Mouse (Mus musculus): Measurements from ENCODE around the gene Smad1. TPM values are rescaled to one million over a fixed set of nuclear protein-coding genes. Genes with fewer than 3 reads are reported as not detected.

Gene Smad1
- total RNA-seq (2023) = 18.4 TPM

DNA sequence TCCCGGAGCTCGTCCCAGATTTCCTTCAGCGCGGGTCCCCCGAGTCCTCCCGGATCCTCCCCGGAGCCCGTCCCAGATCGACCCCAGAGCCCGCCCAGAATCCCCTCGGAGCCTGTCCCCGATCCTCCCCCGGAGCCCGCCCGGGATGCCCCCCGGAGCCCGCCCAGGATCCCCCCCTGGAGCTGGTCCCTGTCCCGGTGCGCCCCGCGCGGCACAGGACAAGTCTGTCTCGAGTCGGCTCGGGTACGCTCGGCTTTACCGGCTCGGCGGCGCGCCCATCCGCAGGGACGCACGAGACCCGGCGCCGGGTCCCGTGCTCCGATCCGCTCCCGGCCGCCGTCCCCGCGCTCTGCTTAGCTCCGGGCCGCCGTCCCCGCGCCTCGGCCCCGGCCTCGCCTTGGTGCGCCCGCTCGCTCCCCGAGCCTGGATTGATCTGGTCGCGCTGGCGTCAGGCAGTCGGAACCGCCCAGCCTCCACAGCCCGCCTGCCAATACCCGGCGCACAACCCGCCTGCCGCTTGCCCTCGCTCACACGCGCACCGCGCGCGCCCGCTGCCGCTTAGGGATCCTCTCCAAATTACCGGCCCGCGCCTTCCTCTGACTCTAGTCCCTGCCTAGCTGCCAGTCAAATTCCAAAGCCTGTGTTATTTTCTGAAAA is at the start of gene Smad1:
Gene Smad1 (minus strand): TSS at position 525 of the 657 bp plus-strand sequence.

DNA sequence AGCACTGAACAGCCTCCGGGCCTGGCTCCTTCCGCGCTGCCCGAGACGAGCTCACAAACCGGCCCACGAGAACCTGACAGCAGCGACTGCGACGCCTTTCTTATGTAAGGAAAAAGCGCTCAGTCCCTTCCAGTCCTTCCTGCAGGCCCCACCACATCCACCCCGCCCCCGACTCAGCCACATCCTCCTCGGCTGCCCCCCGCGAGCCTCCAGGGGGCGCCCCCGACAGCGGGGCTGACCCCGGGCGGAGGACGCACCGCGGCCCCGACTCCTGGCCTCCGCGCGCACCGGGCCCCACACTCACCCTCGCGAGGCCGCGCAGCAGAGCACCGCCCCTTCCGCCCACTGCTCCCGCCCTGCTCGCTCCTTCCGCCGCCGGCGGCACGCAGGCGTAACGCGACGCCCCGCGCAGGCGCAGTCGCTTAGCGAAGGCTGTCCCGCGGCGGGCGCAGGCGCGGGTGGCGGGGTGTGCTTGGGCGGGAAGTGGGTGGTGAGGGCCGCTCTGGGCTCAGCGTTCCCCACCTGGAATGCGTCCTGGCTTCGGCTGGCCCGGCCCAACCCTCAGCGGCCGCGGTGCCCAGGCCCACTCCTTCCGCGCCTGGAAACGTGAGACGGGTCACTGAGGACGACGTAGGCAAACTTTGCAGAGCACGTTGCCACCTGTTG is 104.6 kb downstream of the Smad1 start, which contains the start of gene Mmaa:
Gene Mmaa (minus strand): TSS at position 328 of the 666 bp plus-strand sequence.

Other genes starting within 250 kb of the Smad1 start
- not detected for gene 1700011L22Rik, start 150.9 kb downstream of the Smad1 start, total RNA-seq (2023)
- gene Mmaa, start 104.6 kb downstream of the Smad1 start, total RNA-seq (2023) = 9.5 TPM
- gene Otud4, start 240.1 kb upstream of the Smad1 start, total RNA-seq (2023) = 69.0 TPM

Measured in CD8-positive naive resting alpha-beta T cell, adult 57 days (primary cell).